Mouse (Mus musculus): Measurements from ENCODE around the gene Ptgfrn. TPM values are rescaled to one million over a fixed set of nuclear protein-coding genes. Genes with fewer than 3 reads are reported as not detected.

The Ptgfrn gene
- polyA plus RNA-seq, 1 experiment from 2014 or later = 4.7 TPM

DNA sequence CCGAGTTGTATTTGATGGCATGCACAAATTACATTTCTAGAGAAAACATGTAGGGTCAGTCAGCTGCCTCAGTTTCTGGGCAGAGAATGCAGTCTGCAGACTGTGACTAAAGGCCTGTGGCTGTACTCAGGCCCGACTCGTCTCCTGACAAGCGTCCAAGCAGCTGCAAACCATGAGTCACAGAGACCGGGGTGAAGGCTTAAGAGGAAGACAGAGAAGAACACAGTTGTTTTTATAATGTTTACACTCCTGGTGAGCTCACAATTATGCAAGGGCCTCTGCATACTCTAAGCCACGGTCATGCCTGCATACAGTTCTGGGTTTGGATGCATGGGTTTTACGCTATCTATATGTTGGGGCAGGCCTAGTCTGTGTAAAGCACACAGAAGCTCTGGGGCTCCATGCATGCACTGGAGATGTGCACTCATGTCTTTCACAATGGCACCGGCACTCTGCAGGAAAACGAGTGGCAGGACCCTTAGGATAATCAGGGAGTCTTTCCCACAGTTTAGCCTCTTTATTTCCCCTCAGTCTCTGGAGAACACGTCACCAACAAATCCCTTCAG, 39.8 kb downstream of the Ptgfrn start:
- Histone ChIP-seq H3K27me3 (ENCODE audit: control insufficient read depth, insufficient read depth, low read length) (no peaks in the 10 kb centered on the region), H3K9ac (ENCODE audit: low read depth, low read length) (no peak overlapping the region), H3K4me3 (ENCODE audit: low read length) (no peak overlapping the region), H3K4me1 (ENCODE audit: control insufficient read depth, insufficient read depth, low read length) (peaks cover 8% of the 10 kb centered on the region), H3K27ac (ENCODE audit: low read depth, low read length) (no peak overlapping the region), H3K4me2 (replicated peaks; ENCODE audit: low read depth, low read length) (no peak overlapping the region), H3K36me3 (ENCODE audit: control insufficient read depth, insufficient read depth, low read length) (peaks cover 3% of the 10 kb centered on the region; the same call in 1 of the 2 replicates), H3K9me3 (ENCODE audit: control insufficient read depth, low read length) (no peaks in the 10 kb centered on the region)
- 65% methylated on average over 10 of the region's 10 CpGs for WGBS
- ATAC-seq (ENCODE audit: low FRiP score, low TSS enrichment) = no peak

DNA sequence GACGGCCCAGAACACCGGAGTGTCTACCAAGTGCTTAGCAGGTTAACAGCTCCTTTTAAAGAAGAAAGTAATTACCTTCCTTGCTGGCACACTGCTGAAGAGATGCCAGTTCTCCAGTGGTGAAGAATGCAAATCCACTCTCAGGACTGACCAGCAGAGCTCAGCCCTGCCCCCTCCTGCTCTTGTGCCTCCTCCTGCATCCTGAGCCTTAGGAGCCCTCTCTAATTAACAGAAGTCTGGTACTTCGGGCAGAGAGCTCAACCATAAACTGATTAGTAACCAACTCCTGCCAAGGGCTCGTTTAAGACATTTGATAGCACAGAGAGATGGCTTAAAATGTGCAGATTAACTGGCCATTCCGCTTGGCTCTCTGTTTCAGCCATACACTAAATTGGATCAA, 41.4 kb downstream of the Ptgfrn start:
- WGBS = 27% methylated on average over 5 of the region's 5 CpGs
- Histone ChIP-seq H3K4me1 (ENCODE audit: control insufficient read depth, insufficient read depth, low read length) (peaks cover 8% of the 10 kb centered on the region), H3K9ac (ENCODE audit: low read depth, low read length) (no peak overlapping the region), H3K4me3 (ENCODE audit: low read length) (no peak overlapping the region), H3K4me2 (replicated peaks; ENCODE audit: low read depth, low read length) (no peak overlapping the region), H3K27me3 (ENCODE audit: control insufficient read depth, insufficient read depth, low read length) (no peaks in the 10 kb centered on the region), H3K27ac (ENCODE audit: low read depth, low read length) (no peak overlapping the region), H3K36me3 (ENCODE audit: control insufficient read depth, insufficient read depth, low read length) (peaks cover 3% of the 10 kb centered on the region; the same call in 1 of the 2 replicates), H3K9me3 (ENCODE audit: control insufficient read depth, low read length) (no peaks in the 10 kb centered on the region)
- ATAC-seq (ENCODE audit: low FRiP score, low TSS enrichment) = no peak

DNA sequence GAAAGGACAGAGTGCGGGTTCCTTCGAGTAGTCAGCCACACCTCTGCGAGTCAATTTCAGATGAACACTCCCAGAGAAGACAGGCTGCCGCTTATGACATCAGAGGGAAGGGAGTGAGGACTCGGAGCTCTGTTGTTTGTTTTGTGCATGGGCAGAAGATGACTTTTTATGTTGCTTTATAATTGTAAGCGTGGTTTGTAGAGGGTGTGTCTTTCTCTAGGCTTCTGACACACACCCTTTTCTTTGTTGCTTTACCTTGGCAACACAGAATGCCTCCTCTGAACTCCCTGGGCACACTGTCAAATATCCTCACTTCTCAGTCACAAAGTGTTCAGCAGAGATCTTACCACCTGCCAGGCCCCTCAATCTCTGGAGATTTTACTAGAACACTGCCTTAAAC, 43.9 kb downstream of the Ptgfrn start:
- H3K4me1 ChIP-seq (ENCODE audit: control insufficient read depth, insufficient read depth, low read length) = peaks cover 8% of the 10 kb centered on the region; the same call in 1 of the 2 replicates
- no peaks in the 10 kb centered on the region for H3K27me3 ChIP-seq (ENCODE audit: control insufficient read depth, insufficient read depth, low read length)
- no peak overlapping the region for H3K4me2 ChIP-seq (replicated peaks; ENCODE audit: low read depth, low read length)
- no peak for ATAC-seq (ENCODE audit: low FRiP score, low TSS enrichment)
- WGBS = 78% methylated on average over 6 of the region's 6 CpGs
- H3K36me3 ChIP-seq (ENCODE audit: control insufficient read depth, insufficient read depth, low read length) = peaks cover 3% of the 10 kb centered on the region; the same call in 1 of the 2 replicates
- no peak overlapping the region for H3K9ac ChIP-seq (ENCODE audit: low read depth, low read length)
- H3K27ac ChIP-seq (ENCODE audit: low read depth, low read length) = no peak overlapping the region
- H3K4me3 ChIP-seq (ENCODE audit: low read length) = no peak overlapping the region
- H3K9me3 ChIP-seq (ENCODE audit: control insufficient read depth, low read length) = no peaks in the 10 kb centered on the region

DNA sequence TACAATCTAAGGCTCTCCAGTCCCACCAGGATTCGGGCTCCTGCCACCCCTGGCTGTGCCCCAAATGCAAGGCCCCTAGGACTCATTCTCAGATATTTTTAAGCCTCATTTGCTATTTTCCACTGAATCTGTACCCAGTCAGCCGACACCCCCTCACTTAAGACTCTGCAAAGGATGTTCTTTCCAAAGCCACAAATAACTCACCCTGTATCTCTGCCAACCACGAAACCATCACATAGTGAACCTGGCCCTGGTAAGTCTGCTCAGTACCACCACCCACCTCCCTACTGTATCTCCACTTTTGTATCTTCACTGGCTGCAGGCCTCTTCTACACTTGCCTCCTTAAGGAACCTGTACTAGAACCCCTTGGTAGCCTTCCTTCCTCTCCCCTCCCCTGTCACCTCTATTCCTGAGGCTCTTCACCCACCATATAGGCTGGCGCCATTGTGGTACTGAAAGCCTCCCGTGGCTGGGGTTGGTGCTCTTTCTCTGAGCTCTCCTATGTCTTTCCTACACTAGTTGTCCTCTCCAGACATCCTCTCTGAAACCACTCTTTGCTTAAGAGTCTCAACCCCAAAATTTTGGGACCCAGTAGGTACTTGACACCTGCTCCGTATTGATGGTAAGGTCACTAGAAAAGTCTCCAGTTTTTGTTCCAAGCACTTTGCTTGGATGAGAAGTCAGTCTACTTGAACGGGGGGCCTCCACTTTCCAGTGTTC, 48.1 kb downstream of the Ptgfrn start:
- H3K36me3 ChIP-seq (ENCODE audit: control insufficient read depth, insufficient read depth, low read length) = peaks cover 4% of the 10 kb centered on the region; the same call in 1 of the 2 replicates
- H3K9ac ChIP-seq (ENCODE audit: low read depth, low read length) = no peak overlapping the region
- no peak overlapping the region for H3K4me3 ChIP-seq (ENCODE audit: low read length)
- no peaks in the 10 kb centered on the region for H3K4me1 ChIP-seq (ENCODE audit: control insufficient read depth, insufficient read depth, low read length)
- no peaks in the 10 kb centered on the region for H3K27me3 ChIP-seq (ENCODE audit: control insufficient read depth, insufficient read depth, low read length)
- no peak overlapping the region for H3K4me2 ChIP-seq (replicated peaks; ENCODE audit: low read depth, low read length)
- no peak overlapping the region for H3K27ac ChIP-seq (ENCODE audit: low read depth, low read length)
- no peaks in the 10 kb centered on the region for H3K9me3 ChIP-seq (ENCODE audit: control insufficient read depth, low read length)
- 82% methylated on average over 7 of the region's 7 CpGs for WGBS
- no peak for ATAC-seq (ENCODE audit: low FRiP score, low TSS enrichment)

DNA sequence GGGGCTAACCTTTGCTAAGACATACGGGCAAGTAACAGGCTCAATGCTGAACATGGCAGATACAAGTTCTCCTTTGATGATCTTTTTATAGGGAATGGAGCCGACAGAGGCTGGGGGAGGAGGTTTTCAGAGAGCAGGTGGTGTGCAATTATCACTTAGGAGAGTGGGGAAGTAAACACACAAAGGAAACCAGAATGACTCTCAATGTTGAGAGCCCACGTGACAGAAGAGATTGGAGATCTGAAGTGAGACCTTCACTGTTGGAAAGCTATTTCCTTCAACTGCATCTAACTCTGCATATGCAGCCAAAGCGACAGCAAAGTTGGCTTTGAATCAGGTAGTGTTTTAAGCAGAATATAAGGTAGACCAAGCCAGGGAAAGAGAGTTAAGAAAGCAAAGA, 50.9 kb downstream of the Ptgfrn start:
- H3K36me3 ChIP-seq (ENCODE audit: control insufficient read depth, insufficient read depth, low read length) = peaks cover 4% of the 10 kb centered on the region; the same call in 1 of the 2 replicates
- H3K9me3 ChIP-seq (ENCODE audit: control insufficient read depth, low read length) = no peaks in the 10 kb centered on the region
- H3K4me1 ChIP-seq (ENCODE audit: control insufficient read depth, insufficient read depth, low read length) = no peaks in the 10 kb centered on the region
- ATAC-seq (ENCODE audit: low FRiP score, low TSS enrichment) = no peak
- 74% methylated on average over 4 of the region's 4 CpGs for WGBS
- H3K27me3 ChIP-seq (ENCODE audit: control insufficient read depth, insufficient read depth, low read length) = no peaks in the 10 kb centered on the region
- no peak overlapping the region for H3K4me3 ChIP-seq (ENCODE audit: low read length)
- no peak overlapping the region for H3K9ac ChIP-seq (ENCODE audit: low read depth, low read length)
- no peak overlapping the region for H3K27ac ChIP-seq (ENCODE audit: low read depth, low read length)
- no peak overlapping the region for H3K4me2 ChIP-seq (replicated peaks; ENCODE audit: low read depth, low read length)

DNA sequence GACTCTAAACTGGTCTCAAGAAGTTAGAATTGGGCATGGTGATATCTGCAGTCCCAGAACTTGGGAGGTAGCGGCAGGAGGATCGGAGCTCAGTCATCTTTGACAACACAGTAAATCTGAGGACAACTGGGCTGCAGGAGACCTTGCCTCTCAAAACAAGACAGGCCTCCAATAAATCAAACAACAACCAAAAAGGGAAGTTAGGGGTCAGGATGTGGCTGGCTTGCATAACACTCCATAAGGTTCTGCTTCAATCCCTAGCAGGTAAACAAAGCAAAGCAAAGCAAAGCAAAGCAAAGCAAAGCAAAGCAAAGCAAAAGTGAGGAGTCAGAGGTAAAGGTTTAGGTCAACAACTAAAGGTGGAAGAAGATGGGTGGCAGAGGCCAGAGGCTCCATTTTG, 51.9 kb downstream of the Ptgfrn start:
- no peak overlapping the region for H3K9ac ChIP-seq (ENCODE audit: low read depth, low read length)
- H3K4me3 ChIP-seq (ENCODE audit: low read length) = no peak overlapping the region
- no peak overlapping the region for H3K4me2 ChIP-seq (replicated peaks; ENCODE audit: low read depth, low read length)
- no peaks in the 10 kb centered on the region for H3K9me3 ChIP-seq (ENCODE audit: control insufficient read depth, low read length)
- H3K36me3 ChIP-seq (ENCODE audit: control insufficient read depth, insufficient read depth, low read length) = peaks cover 4% of the 10 kb centered on the region; the same call in 1 of the 2 replicates
- H3K4me1 ChIP-seq (ENCODE audit: control insufficient read depth, insufficient read depth, low read length) = no peaks in the 10 kb centered on the region
- no peak overlapping the region for H3K27ac ChIP-seq (ENCODE audit: low read depth, low read length)
- WGBS = 30% methylated on average over 2 of the region's 2 CpGs
- H3K27me3 ChIP-seq (ENCODE audit: control insufficient read depth, insufficient read depth, low read length) = no peaks in the 10 kb centered on the region
- ATAC-seq (ENCODE audit: low FRiP score, low TSS enrichment) = no peak

DNA sequence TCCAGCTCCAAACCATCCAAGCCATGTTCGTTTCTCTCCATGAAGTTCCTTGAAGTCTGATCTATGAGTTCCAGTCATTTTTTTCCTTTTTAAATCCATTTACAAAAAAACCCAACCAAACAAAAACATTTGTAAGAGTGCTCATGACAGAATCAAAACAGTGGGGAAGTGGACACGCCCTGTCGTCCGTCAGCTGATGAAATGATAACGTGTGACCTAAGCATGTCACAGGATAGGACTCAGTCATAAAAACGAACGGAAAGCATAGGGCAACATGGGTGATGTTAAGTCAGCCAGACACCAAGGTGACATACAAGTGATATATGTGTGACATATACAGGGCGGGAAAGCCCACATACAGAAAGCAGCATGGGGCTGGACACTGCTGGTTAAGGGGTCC, 54.9 kb downstream of the Ptgfrn start:
- Histone ChIP-seq H3K4me2 (replicated peaks; ENCODE audit: low read depth, low read length) (no peak overlapping the region), H3K27ac (ENCODE audit: low read depth, low read length) (no peak overlapping the region), H3K27me3 (ENCODE audit: control insufficient read depth, insufficient read depth, low read length) (no peaks in the 10 kb centered on the region), H3K36me3 (ENCODE audit: control insufficient read depth, insufficient read depth, low read length) (peaks cover 4% of the 10 kb centered on the region; the same call in 1 of the 2 replicates), H3K9ac (ENCODE audit: low read depth, low read length) (no peak overlapping the region), H3K9me3 (ENCODE audit: control insufficient read depth, low read length) (no peaks in the 10 kb centered on the region), H3K4me3 (ENCODE audit: low read length) (no peak overlapping the region), H3K4me1 (ENCODE audit: control insufficient read depth, insufficient read depth, low read length) (no peaks in the 10 kb centered on the region)
- ATAC-seq (ENCODE audit: low FRiP score, low TSS enrichment) = no peak
- 70% methylated on average over 8 of the region's 8 CpGs for whole genome bisulfite sequencing

DNA sequence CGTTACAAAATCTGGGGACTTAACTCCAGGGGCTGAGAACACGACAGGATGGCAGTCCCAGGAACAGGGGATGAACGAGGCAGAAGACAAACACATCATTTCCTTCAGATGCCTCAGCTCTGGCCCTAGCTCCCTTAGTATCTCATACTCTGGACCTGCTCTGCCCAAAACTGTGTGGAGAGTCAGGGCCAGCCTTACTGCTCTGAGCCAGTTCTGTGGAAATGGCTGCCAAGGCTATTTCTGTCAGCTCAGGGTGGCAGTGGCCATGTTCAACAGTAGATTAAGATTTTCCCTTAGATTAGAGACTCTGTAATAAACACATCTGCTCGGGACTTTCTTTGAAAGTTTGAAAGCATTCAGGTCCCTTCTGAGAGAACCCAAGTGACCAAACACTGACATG, 58.5 kb downstream of the Ptgfrn start:
- no peaks in the 10 kb centered on the region for H3K9me3 ChIP-seq (ENCODE audit: control insufficient read depth, low read length)
- H3K36me3 ChIP-seq (ENCODE audit: control insufficient read depth, insufficient read depth, low read length) = no peaks in the 10 kb centered on the region; the same call in 1 of the 2 replicates
- no peak for ATAC-seq (ENCODE audit: low FRiP score, low TSS enrichment)
- no peak overlapping the region for H3K27ac ChIP-seq (ENCODE audit: low read depth, low read length)
- 0 out of 2 replicates have a peak, but pooled peaks cover 3% of the 10 kb centered on the region for H3K4me1 ChIP-seq (ENCODE audit: control insufficient read depth, insufficient read depth, low read length)
- H3K4me3 ChIP-seq (ENCODE audit: low read length) = no peak overlapping the region
- no peak overlapping the region for H3K4me2 ChIP-seq (replicated peaks; ENCODE audit: low read depth, low read length)
- 61% methylated on average over 4 of the region's 4 CpGs for WGBS
- H3K9ac ChIP-seq (ENCODE audit: low read depth, low read length) = no peak overlapping the region
- no peaks in the 10 kb centered on the region for H3K27me3 ChIP-seq (ENCODE audit: control insufficient read depth, insufficient read depth, low read length)

DNA sequence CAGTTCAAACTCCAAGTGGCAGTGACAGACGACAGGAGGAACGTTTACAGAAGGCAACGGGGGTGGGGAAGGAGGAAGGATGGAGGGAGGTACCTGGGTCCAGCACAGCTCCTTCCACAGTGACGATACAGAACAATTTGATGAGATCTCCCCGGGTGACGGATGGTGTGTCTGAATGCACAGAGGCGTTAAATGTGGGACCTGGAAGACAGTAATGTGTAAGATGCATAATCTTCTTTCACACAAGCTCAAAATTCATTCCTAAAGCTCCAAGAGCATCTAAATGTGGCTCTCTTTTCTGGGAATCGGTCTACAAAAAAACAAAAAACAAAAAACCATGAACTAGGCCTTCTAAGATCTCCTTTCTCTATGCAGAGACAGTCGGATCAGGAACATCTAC, 60.1 kb downstream of the Ptgfrn start:
- Histone ChIP-seq H3K9me3 (ENCODE audit: control insufficient read depth, low read length) (no peaks in the 10 kb centered on the region), H3K27me3 (ENCODE audit: control insufficient read depth, insufficient read depth, low read length) (no peaks in the 10 kb centered on the region), H3K4me2 (replicated peaks; ENCODE audit: low read depth, low read length) (no peak overlapping the region), H3K4me1 (ENCODE audit: control insufficient read depth, insufficient read depth, low read length) (0 out of 2 replicates have a peak, but pooled peaks cover 3% of the 10 kb centered on the region), H3K27ac (ENCODE audit: low read depth, low read length) (no peak overlapping the region), H3K4me3 (ENCODE audit: low read length) (no peak overlapping the region), H3K9ac (ENCODE audit: low read depth, low read length) (no peak overlapping the region), H3K36me3 (ENCODE audit: control insufficient read depth, insufficient read depth, low read length) (no peaks in the 10 kb centered on the region; the same call in 1 of the 2 replicates)
- ATAC-seq (ENCODE audit: low FRiP score, low TSS enrichment) = no peak
- 71% methylated on average over 9 of the region's 9 CpGs for WGBS
